Mouse (Mus musculus): Measurements from ENCODE around the gene Defa36. TPM values are rescaled to one million over a fixed set of nuclear protein-coding genes. Genes with fewer than 3 reads are reported as not detected.
"Not testable (repeated sequence)": the region's sequence is repeated elsewhere in the genome, so short reads cannot be mapped to it uniquely, and the experiment has no call there.

Defa36 gene
- not detected in 2 replicates for polyA plus RNA-seq (2014; fragmentation: Nextera tagmentation; extraction: Ambion mirVana)

DNA sequence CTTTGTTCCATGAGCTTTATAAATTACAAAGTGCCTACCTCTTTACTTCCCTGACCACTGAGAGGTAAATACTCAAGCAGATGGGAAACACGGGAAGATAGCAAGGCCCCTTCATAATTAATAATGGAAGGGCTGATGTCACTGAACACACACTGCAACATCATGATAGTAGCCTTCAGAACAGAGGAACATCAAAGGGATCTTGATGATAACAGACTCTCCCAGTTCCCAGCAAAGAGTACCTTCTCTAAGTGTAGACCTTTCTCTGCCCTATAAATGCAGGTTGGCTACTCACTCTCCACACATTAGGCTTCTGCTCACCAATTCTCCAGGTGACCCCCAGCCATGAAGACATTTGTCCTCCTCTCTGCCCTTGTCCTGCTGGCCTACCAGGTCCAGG, at the start of gene Defa36:
TSS of gene Defa36 (plus strand) at position 301 of the 400 bp plus-strand sequence.
- not testable (repeated sequence) for ATAC-seq (ENCODE audit: insufficient read depth); H3K36me3 ChIP-seq (ENCODE audit: insufficient read depth); H3K4me3 ChIP-seq (ENCODE audit: low read depth, low read length); H3K4me2 ChIP-seq; DNase-seq; H3K27me3 ChIP-seq (ENCODE audit: insufficient read depth, low read length); H3K27ac ChIP-seq (ENCODE audit: low read depth); H3K4me1 ChIP-seq (ENCODE audit: insufficient read depth); H3K9ac ChIP-seq; H3K9me3 ChIP-seq (ENCODE audit: low read depth, low read length)
- no CpG with 5 or more reads among the region's 1 CpGs for WGBS

DNA sequence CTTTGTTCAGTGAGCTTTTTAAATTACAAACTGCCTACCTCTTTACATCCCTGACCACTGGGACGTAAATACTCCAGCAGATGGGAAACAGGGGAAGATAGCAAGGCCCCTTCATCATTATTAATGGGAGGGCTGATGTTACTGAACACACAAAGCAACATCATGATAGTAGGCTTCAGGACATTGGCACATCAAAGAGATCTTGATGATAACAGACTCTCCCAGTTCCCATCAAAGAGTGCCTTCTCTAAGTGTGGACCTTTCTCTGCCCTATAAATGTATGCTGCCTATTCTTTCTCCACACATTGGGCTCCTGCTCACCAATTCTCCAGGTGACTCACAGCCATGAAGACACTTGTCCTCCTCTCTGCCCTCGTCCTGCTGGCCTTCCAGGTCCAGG, 49.0 kb upstream of the Defa36 start, which contains the start of gene Defa2:
TSS of gene Defa2 (plus strand) at position 301 of the 400 bp plus-strand sequence.
- H3K9me3 ChIP-seq (ENCODE audit: low read depth, low read length); H3K27me3 ChIP-seq (ENCODE audit: insufficient read depth, low read length); H3K4me2 ChIP-seq; H3K4me3 ChIP-seq (ENCODE audit: low read depth, low read length); H3K9ac ChIP-seq; H3K36me3 ChIP-seq (ENCODE audit: insufficient read depth); H3K27ac ChIP-seq (ENCODE audit: low read depth); DNase-seq; ATAC-seq (ENCODE audit: insufficient read depth); H3K4me1 ChIP-seq (ENCODE audit: insufficient read depth): not testable (repeated sequence)
- no CpG with 5 or more reads among the region's 2 CpGs for WGBS

DNA sequence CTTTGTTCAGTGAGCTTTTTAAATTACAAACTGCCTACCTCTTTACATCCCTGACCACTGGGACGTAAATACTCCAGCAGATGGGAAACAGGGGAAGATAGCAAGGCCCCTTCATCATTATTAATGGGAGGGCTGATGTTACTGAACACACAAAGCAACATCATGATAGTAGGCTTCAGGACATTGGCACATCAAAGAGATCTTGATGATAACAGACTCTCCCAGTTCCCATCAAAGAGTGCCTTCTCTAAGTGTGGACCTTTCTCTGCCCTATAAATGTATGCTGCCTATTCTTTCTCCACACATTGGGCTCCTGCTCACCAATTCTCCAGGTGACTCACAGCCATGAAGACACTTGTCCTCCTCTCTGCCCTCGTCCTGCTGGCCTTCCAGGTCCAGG, 35.7 kb upstream of the Defa36 start, which contains the start of gene Defa33:
TSS of gene Defa33 (plus strand) at position 301 of the 400 bp plus-strand sequence.
- ATAC-seq (ENCODE audit: insufficient read depth); DNase-seq; H3K4me2 ChIP-seq; H3K9ac ChIP-seq; H3K36me3 ChIP-seq (ENCODE audit: insufficient read depth); H3K9me3 ChIP-seq (ENCODE audit: low read depth, low read length); H3K4me3 ChIP-seq (ENCODE audit: low read depth, low read length); H3K27me3 ChIP-seq (ENCODE audit: insufficient read depth, low read length); H3K27ac ChIP-seq (ENCODE audit: low read depth); H3K4me1 ChIP-seq (ENCODE audit: insufficient read depth): not testable (repeated sequence)
- WGBS: no CpG with 5 or more reads among the region's 2 CpGs

DNA sequence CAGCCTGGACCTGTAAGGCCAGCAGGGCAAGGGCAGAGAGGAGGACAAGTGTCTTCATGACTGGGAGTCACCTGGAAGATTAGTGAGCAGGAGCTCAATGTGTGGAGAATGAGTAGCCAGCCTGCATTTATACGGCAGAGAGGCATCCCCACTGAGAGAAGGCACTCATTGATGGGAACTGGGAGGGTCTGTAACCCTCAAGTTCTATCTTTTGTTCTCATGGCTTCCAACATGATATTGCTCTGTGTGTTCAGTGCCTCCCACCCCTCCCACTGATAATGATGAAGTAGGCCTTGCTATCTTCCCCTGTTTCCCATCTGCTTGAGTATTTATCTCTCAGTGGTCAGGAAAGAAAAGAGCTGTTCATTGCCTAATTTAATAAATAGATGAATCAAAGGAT, 29.2 kb downstream of the Defa36 start, which contains the start of gene Gm7849:
TSS of gene Gm7849 (minus strand) at position 101 of the 400 bp plus-strand sequence.
- H3K36me3 ChIP-seq (ENCODE audit: insufficient read depth); H3K9me3 ChIP-seq (ENCODE audit: low read depth, low read length); ATAC-seq (ENCODE audit: insufficient read depth); H3K27me3 ChIP-seq (ENCODE audit: insufficient read depth, low read length); H3K4me2 ChIP-seq; H3K4me1 ChIP-seq (ENCODE audit: insufficient read depth); H3K9ac ChIP-seq; H3K4me3 ChIP-seq (ENCODE audit: low read depth, low read length); DNase-seq; H3K27ac ChIP-seq (ENCODE audit: low read depth): not testable (repeated sequence)
- no CpG with 5 or more reads among the region's 1 CpGs for WGBS

Other genes starting within 250 kb of the Defa36 start
- not detected in 2 replicates for gene Defa31, start 235.8 kb upstream of the Defa36 start, polyA plus RNA-seq (2014; fragmentation: Nextera tagmentation; extraction: Ambion mirVana)
- not detected in 2 replicates for gene Gm15293, start 225.8 kb upstream of the Defa36 start, polyA plus RNA-seq (2014; fragmentation: Nextera tagmentation; extraction: Ambion mirVana)
- not detected in 2 replicates for gene Gm15292, start 177.7 kb upstream of the Defa36 start, polyA plus RNA-seq (2014; fragmentation: Nextera tagmentation; extraction: Ambion mirVana)
- not detected in 2 replicates for gene Defa27, start 111.9 kb upstream of the Defa36 start, polyA plus RNA-seq (2014; fragmentation: Nextera tagmentation; extraction: Ambion mirVana)
- gene Defa29, start 100.4 kb upstream of the Defa36 start, polyA plus RNA-seq (2014; fragmentation: Nextera tagmentation; extraction: Ambion mirVana): not detected in 2 replicates
- not detected in 2 replicates for gene Defa2, start 48.9 kb upstream of the Defa36 start, polyA plus RNA-seq (2014; fragmentation: Nextera tagmentation; extraction: Ambion mirVana)
- not detected in 2 replicates for gene Defa33, start 35.6 kb upstream of the Defa36 start, polyA plus RNA-seq (2014; fragmentation: Nextera tagmentation; extraction: Ambion mirVana)
- gene Gm7849, start 29.1 kb downstream of the Defa36 start, polyA plus RNA-seq (2014; fragmentation: Nextera tagmentation; extraction: Ambion mirVana): not detected in 2 replicates
- not detected in 2 replicates for gene Defa20, start 81.8 kb downstream of the Defa36 start, polyA plus RNA-seq (2014; fragmentation: Nextera tagmentation; extraction: Ambion mirVana)
- not detected in 2 replicates for gene Defa32, start 101.6 kb downstream of the Defa36 start, polyA plus RNA-seq (2014; fragmentation: Nextera tagmentation; extraction: Ambion mirVana)
- gene Defa37, start 138.0 kb downstream of the Defa36 start, polyA plus RNA-seq (2014; fragmentation: Nextera tagmentation; extraction: Ambion mirVana): not detected in 2 replicates
- gene Defa28, start 155.6 kb downstream of the Defa36 start, polyA plus RNA-seq (2014; fragmentation: Nextera tagmentation; extraction: Ambion mirVana): not detected in 2 replicates
- not detected in 2 replicates for gene Gm7861, start 167.1 kb downstream of the Defa36 start, polyA plus RNA-seq (2014; fragmentation: Nextera tagmentation; extraction: Ambion mirVana)
- gene Defa26, start 190.8 kb downstream of the Defa36 start, polyA plus RNA-seq (2014; fragmentation: Nextera tagmentation; extraction: Ambion mirVana): not detected in 2 replicates
- gene Defa17, start 228.4 kb downstream of the Defa36 start, polyA plus RNA-seq (2014; fragmentation: Nextera tagmentation; extraction: Ambion mirVana): not detected in 2 replicates
- not detected in 2 replicates for gene Defa34, start 238.4 kb downstream of the Defa36 start, polyA plus RNA-seq (2014; fragmentation: Nextera tagmentation; extraction: Ambion mirVana)